Mouse (Mus musculus): ENCODE measurements around the gene Lrrc4.

Lrrc4 gene

DNA sequence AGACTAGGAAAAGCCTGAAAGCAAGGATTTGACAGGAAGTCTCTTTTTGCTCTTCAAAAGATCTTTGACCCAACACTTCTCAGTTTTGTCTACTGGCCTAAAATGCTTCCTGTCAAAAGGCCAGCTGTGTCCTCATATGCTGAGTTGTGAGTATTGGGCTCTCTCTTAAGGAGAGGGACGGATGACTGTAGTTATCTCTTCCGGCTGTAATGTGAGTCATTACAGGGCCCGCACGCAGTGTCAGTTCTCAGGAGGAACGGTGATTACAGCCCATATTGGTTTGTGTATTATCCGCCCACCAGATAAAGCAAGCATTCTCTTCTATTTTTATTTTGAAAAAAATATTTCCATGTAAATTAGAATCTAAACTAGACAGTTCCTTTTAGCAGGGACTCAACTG lies 209.0 kb downstream of the Lrrc4 start:
- no peak for DNase-seq (ENCODE audit: extremely low read depth, insufficient read length, low spot score)

DNA sequence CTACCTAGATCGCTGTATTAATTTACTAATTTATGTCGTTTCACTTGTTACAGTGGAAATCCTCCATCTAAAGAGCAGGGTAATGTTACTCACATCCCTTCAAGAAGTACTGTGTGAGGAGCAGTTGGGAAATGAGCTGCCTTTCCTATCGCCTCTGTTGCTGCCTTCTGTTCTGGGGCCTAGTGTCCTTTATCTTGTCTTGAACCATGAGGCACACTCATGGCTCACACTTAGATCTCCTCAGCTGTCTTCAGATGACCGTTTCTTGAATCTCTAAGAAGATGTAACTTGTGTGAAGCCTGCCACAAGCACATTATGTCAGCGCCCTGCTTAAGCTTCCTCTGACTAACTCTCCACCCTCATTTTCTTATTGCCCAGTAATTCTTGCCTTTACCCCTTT lies 209.6 kb downstream of the Lrrc4 start:
- no peak for DNase-seq (ENCODE audit: extremely low read depth, insufficient read length, low spot score)

DNA sequence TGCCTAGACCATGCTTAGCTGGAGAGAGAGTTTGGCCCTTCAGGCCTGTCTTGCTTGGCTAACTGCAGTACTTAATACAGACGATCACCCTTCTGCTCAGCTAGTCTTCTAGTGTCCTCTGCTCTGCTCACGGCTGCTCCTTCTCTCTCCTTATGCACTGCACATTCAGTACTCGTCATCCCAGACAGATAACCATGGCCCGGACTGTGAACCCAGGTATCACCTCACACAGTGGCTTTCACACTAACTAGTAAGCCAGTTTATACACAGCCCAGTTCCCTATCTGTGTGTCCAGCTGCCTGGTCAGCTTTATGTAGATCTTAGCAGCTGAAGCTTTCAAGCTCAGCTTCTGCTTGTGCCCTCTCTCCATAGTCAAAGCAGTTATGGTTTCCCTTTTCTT lies 210.1 kb downstream of the Lrrc4 start:
- DNase-seq (ENCODE audit: extremely low read depth, insufficient read length, low spot score): no peak

DNA sequence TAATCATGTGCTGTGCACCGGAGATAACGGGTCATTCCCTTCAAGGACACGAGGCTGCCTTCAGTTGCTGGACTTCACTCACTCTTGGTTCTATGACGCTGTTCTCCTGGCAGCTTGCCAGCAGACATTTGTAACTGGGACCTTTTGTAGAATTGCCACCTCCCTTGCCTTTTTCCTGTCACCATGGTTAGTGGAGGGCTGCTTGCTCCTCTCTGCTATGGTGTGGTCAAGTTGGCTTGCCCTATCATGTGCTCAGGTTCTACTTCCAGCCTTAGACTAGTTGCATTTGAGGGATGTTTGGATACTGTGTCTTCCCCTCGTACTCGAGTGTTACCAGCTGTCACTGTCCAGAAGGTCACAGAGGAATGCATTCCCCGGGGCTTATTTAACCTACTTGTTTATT lies 212.8 kb downstream of the Lrrc4 start:
- DNase-seq (ENCODE audit: extremely low read depth, insufficient read length, low spot score): no peak

GRCm38 (mm10) chr6:28618299-28618698 lies 213.2 kb downstream of the Lrrc4 start:
- DNase-seq (ENCODE audit: extremely low read depth, insufficient read length, low spot score): no peak

DNA sequence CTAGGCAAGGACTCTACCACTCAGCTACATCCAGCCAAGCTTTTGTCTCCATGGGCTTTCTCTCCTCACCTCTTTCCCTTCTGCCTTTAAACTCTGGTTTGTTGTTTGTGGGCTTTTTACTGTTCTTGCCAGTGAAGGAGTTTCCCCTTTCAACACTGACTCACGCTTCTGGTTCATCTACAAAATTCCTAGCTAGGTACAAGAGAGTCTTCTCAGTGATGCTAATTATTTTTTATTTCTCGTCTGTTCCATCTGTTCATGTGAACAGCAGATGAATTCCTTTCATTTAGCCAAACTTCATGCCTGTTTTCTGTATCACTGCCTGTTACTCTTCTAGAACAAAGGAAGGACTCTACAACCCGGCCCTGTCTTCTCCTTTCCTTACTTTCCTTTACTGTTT lies 215.6 kb downstream of the Lrrc4 start:
- no peak for DNase-seq (ENCODE audit: extremely low read depth, insufficient read length, low spot score)

- DNase-seq (ENCODE audit: extremely low read depth, insufficient read length, low spot score): no peak
Measured at GRCm38 (mm10) chr6:28615408-28615807, 216.1 kb downstream of the Lrrc4 start.

DNA sequence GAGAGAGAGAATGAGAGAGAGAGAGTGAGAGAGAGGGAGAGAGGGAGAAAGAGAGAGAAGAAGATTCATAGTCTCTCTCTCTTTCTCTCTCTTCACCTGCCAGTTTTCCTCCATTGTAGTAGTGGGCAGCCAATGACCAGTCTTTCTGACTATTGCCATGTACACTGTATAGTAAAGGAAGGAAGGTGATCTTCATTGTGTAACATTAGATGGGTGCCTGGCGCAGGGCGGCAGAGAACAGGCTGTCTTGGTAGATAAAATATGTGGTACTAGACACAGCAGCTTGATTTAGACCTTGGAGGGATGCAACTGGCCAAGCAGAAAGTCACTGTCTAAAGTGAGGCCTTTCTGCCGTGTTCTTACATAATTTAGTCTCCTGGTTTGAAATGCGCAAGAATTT lies 216.7 kb downstream of the Lrrc4 start:
- no peak for DNase-seq (ENCODE audit: extremely low read depth, insufficient read length, low spot score)

- DNase-seq (ENCODE audit: extremely low read depth, insufficient read length, low spot score): no peak
Measured at GRCm38 (mm10) chr6:28613441-28613840, 218.1 kb downstream of the Lrrc4 start.
